Mouse (Mus musculus) left cerebral cortex, postnatal 4 days (tissue): ENCODE results near the gene Rab35. TPM values are rescaled to one million over a fixed set of nuclear protein-coding genes. Genes with fewer than 3 reads are reported as not detected.
A peak's percentile ranks its signal among the peaks of the same experiment; 100 is the strongest.

Experiments used
- DNase-seq: peaks from one replicate; pipeline ENCODE4 v3.0.0-alpha.2; 2022
- intact Hi-C: fragments of 180-260 bp; cut with DNase I; formaldehyde crosslinking; loops from one replicate; pipeline ENCODE4 v1.15.1; 2025
- total RNA-seq, 2 experiments: library from RNA; stranded (reverse); gene quantifications; 2 replicates each; pipeline ENCODE4 v1.2.3; 2021

Gene Rab35
- total RNA-seq: 10 to 100 TPM; 93.8 to 97.7 TPM

DNA sequence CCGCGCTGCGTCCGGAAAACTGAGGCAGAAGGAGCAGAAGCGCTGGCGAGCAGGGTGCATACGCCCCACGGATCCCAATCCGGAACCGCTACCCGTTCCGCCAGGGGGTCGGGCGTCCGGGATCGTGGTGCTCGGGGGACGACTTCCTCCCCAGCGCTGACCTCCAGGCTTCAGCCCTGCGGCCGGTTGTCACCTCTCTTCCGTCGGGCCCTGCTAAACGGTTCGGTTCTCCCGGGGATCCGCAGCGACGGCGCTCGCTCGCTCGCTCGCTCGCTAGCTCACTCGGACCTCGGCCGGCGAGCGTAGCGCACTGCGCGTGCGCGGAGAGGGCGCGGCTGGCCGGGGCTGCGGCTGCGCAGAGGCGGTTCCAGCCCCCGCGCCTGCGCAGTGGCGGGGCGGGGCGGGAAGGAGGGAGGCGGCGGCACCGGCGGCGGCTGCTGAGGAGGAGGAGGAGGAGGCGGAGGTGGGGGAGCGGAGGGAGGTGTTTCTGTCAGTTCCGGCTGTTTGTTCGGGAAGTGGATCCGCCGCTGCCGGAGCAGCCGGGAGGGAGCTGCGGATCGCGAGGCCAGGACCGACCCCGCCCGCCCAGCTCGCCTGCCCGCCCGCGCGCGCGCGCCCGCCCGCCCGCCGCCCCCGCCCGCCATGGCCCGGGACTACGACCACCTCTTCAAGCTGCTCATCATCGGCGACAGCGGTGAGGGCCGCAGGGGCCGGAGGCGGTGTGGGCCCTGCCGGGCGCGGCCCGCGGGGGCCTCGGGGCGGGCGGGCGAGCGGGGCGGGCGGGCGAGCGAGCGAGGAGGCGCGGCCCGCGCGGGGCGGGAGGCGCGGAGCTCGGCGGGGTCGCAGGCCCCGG lies at the start of gene Rab35:
Rab35 (plus strand) TSS at position 404 of the 853 bp plus-strand sequence.
- intact Hi-C loops: no loop called here
- peak; percentile 95 for DNase-seq

GRCm38 (mm10) chr5:115585616-115586015 lies 46.1 kb upstream of the Rab35 start:
- intact Hi-C loops: no loop called here
- DNase-seq: no peak

GRCm38 (mm10) chr5:115586166-115586565 lies 45.5 kb upstream of the Rab35 start:
- intact Hi-C loops: no loop called here
- no peak for DNase-seq

DNA sequence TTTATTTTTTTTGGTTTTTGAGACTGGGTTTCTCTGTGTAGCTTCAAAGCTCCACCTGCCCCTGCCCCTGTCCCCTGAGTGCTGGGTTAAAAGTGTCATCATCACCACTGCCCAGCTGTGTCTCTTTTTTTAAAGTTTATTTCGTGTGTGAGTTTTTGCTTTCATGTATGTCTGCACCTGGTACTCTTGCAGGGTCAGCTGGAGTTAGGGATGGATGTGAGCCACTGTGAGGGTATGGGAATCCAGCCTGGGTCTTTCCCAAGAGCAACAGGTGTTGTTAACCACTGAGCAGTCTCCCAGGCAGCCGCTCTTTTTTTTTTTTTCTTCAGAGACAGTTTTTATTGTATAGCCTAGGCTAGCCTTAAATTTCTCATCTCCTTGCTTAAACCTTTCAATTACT lies 44.9 kb upstream of the Rab35 start:
- intact Hi-C loops: no loop called here
- DNase-seq: no peak

DNA sequence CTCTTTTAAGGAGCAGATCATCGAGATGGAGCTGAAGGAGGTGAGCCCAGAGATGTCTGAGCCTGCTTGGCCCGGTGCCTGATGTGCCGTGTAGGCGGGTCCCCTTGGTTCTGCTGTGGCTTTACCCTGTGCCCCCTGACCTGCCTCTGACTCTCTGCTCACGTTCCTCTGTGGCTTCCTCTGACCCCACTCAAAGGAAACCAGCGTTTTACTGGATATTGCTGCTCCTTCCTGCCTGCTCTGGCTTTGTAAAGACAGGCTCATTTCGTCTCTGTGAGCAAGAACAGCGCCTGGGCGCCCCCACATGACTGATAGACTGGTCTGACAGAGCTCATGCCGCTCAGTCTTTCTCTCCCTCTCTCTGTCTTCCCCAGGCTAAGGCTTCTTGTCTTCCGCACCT lies 40.7 kb upstream of the Rab35 start:
- DNase-seq: no peak
- intact Hi-C loops: no loop called here

DNA sequence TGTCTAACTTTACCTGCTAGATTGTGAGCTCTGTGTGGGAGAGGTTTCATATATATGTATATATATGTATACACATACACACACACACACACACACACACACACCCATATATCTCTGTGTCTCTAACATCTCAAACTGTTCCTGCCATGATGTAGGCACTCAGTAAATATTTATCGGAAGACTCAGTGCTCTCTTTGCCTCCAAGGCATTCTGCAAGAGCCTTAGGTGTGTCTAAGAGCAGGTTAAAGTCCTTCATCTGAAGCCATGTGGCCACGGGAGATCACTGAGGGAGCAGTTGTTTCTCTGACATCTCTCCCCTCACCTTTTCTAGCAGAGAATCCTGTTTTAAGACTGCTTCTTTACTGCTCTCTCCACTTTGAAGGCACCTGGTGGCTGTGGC lies 40.2 kb upstream of the Rab35 start:
- intact Hi-C loops: no loop called here
- no peak for DNase-seq

- intact Hi-C loops: no loop called here
Measured at GRCm38 (mm10) chr5:115603561-115603960, 28.1 kb upstream of the Rab35 start.

GRCm38 (mm10) chr5:115611566-115611965 lies 20.1 kb upstream of the Rab35 start:
- intact Hi-C loops: no loop called here
- no peak for DNase-seq

More at GRCm38 (mm10) chr5:115603561-115603960, 28.1 kb upstream of the Rab35 start:
- no peak for DNase-seq

- intact Hi-C loops: no loop called here
- no peak for DNase-seq
Measured at GRCm38 (mm10) chr5:115613332-115613731, 18.4 kb upstream of the Rab35 start.

DNA sequence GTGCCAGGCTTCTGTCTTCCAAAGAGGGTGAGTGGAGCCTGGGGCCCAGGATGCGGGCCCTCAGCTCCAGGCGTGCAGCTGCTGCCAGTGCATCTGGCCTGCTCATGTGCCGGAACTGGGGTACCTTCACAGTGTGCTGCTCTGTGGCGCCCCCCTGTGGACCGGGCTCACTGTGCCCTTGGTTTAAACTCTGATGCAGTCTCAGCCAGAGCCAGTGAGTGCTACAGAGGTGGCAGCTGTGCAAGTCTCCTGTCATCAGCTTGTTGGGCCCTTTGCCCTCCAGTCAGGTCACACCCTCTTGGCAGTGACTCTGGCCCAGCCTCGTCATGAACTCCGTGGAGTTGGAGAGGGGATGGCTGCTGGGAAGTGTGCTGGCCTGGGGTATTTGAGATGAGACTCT lies 16.8 kb upstream of the Rab35 start:
- intact Hi-C loops: no loop called here
- peak; percentile 29 for DNase-seq

DNA sequence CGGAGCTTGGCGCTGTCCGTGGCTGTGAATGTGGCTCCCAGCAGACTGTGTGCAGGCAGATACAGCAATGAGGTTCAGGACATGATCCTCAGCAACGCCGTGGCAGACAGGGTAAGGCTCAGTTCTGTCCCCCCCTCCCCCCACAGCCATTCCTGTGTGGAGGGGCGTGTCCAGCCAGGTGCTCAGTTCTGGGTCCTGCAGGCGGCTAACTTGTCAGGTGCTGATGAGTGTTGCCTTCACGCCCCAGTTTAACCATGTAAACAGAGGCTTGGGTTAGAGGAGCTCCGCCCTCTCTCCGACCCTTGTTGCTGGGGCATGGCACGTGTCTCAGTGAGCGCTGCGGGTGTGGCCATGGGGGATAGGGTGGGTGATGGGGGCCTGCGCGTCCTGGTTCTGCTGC lies 12.0 kb upstream of the Rab35 start:
- intact Hi-C loops: no loop called here

GRCm38 (mm10) chr5:115622686-115623085 lies 9.0 kb upstream of the Rab35 start:
- no peak for DNase-seq
- intact Hi-C loops: no loop called here

More for the DNA sequence above, 12.0 kb upstream of the Rab35 start:
- DNase-seq: no peak

- DNase-seq: no peak
- intact Hi-C loops: no loop called here
Measured at GRCm38 (mm10) chr5:115623694-115624440, 7.8 kb upstream of the Rab35 start.

DNA sequence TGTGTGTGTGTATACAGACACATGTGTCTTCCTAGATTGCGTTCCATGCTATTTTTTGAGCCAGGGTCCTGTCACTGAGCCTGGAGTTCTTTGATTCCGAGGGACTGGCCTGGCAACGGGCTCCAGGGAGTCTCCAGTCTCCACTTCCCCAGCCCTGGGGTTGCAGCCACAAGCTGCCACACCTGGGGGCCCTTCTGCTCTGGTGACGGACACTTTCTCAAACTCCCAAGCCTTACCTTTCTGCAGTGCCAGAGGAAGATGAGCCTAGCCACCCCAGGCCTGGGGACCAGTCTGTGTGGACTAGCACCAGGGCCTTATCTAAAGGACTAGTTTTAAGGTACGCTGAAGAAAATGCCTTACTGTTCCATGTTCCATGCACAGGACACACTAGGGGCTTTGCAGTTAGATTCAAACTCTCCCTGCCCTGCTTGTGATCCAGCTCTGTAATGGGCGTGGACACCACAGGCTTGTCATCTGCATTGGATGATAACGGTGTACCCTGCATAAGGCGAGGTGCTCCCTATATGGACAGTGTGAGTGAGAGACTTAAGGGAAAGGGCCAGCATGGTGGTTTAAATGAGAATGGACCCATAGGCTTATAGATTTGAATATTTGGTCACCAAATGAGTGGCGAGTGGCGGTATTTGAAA lies 5.3 kb upstream of the Rab35 start:
- DNase-seq: no peak
- intact Hi-C loops: no loop called here

DNA sequence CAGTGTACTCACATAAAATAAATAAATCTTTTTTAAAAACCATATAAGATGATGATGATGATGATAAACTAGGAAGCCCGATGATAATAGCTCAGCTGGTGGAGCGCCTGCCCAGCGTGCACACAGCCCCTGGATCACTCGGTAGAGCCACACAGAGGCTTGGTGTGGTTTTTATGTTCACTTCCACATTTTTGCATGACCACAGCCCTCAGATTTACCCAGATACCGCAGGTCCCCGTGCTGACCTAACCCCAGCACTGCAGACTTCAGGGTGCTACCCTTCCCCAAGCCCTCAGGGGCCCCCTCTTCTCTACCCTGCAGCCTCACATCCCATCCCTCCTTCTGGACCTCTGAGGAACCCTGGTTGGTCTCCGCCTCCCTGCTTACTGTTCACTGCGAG lies 3.6 kb upstream of the Rab35 start:
- DNase-seq: no peak
- intact Hi-C loops: no loop called here

GRCm38 (mm10) chr5:115629672-115630071 lies 2.0 kb upstream of the Rab35 start:
- intact Hi-C loops: no loop called here
- DNase-seq: no peak

- intact Hi-C loops: no loop called here
- no peak for DNase-seq
Measured at GRCm38 (mm10) chr5:115630291-115630690, 1.4 kb upstream of the Rab35 start.

- peak; percentile 38 for DNase-seq
- intact Hi-C loops: no loop called here
Measured at GRCm38 (mm10) chr5:115632358-115632714, 628 bp downstream of the Rab35 start.

DNA sequence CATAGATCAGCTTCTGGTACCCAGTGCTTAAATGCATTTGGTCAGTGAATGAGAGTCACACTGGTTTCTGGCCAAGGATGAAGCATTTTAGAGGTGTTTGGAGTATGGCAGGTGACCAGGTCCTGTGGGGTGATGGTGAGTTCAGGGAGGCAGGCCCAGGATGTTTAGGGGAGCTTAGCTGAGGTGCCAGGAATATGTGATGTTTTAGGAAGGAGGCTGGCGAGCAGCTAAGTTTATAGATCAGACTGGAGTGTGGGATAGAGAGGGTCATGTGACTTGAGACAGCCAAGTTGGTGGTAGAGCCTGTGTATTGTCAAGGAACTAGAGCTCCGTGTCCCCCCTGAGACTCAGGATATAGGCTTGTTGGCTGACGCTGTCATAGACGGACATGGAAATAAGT lies 1.4 kb downstream of the Rab35 start:
- intact Hi-C loops: no loop called here
- no peak for DNase-seq

DNA sequence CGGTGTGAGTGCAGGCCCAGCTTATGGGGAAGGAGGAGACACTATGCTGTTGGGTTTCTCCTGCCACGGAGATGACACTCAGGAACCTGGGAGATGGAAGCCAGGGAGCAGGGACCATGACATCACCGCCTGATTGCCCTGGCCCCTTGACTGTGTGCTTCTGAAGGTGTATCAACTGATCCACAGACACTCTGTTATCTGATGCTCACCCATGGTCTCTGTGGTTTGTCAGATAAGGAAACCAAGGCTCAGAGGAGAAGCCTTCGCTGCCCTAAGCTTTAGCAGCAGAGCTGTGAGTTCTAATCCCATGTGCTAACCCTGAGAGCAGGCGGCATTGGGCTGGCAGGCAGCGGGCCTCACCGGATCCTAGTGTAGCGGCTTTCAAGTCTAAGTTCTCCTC lies 2.3 kb downstream of the Rab35 start:
- no peak for DNase-seq
- intact Hi-C loops: no loop called here

GRCm38 (mm10) chr5:115635536-115635935 lies 3.8 kb downstream of the Rab35 start:
- DNase-seq: no peak
- intact Hi-C loops: no loop called here

DNA sequence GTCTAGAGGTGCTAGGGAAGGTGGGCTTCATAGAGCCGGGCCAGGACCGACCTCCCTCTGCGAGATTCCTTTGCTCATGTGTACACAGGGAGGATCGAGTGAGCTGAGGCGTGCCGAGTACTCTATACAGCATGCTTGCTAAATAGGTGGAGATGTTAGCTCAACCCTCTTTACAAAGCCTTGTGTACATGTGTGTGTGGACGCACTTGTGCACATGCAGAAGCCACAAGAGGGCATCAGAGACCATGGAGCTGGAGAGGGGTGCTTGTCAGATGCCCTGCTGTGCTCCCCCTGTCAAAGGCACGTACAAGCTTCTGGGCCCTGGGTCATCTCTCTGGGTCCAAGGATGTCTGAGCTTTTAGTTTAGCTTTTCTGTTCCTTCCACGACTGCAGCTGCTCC lies 12.5 kb downstream of the Rab35 start:
- intact Hi-C loops: no loop called here
- DNase-seq: no peak
